Mouse (Mus musculus) myocyte (in vitro differentiated cells): Measurements from ENCODE around the gene Lgmn. TPM values are rescaled to one million over a fixed set of nuclear protein-coding genes. Genes with fewer than 3 reads are reported as not detected.
A peak's percentile ranks its signal among the peaks of the same experiment; 100 is the strongest.

ENCODE experiments used
- H3K27me3 ChIP-seq: one replicate; pipeline ENCODE4 v1.6.1; 2011; ENCODE audit not compliant: control insufficient read depth, insufficient read depth, insufficient read length
- H3K36me3 ChIP-seq: one replicate; pipeline ENCODE4 v1.6.1; 2011; ENCODE audit not compliant: control insufficient read depth, insufficient read depth
- H3K4me2 ChIP-seq: one replicate; pipeline ENCODE4 v1.6.1; 2011; ENCODE audit warnings: low read depth, control low read depth
- H3K4me3 ChIP-seq: one replicate; pipeline ENCODE4 v1.5.1; 2011; ENCODE audit warnings: mild to moderate bottlenecking, control low read depth, moderate library complexity
- H3K79me2 ChIP-seq: one replicate; pipeline ENCODE4 v1.6.1; 2011; ENCODE audit not compliant: control insufficient read depth, insufficient read depth
- H3ac ChIP-seq: one replicate; pipeline ENCODE4 v1.6.1; 2011; ENCODE audit not compliant: control insufficient read depth, insufficient read length
- CEBPB ChIP-seq: IDR thresholded peaks from 2 replicates; pipeline ENCODE4 v1.6.1; 2011; ENCODE audit warnings: mild to moderate bottlenecking, moderate library complexity; ENCODE audit not compliant: poor library complexity, insufficient read depth, severe bottlenecking
- E2F4 ChIP-seq: IDR thresholded peaks from one replicate; pipeline ENCODE4 v1.6.1; 2011; ENCODE audit warnings: mild to moderate bottlenecking, control low read depth, moderate library complexity; ENCODE audit not compliant: insufficient read depth
- MAX ChIP-seq: IDR thresholded peaks from one replicate; pipeline ENCODE4 v1.6.1; 2011; ENCODE audit warnings: low read depth, mild to moderate bottlenecking, control low read depth
- MYOD1 ChIP-seq, 3 experiments: IDR thresholded peaks; one replicate each; pipeline ENCODE4 v1.6.1; 2011; ENCODE audit warnings: control low read depth in 2 of 3, low read depth in 2 of 3, mild to moderate bottlenecking in 2 of 3, moderate library complexity in 1 of 3; ENCODE audit not compliant: insufficient read length in 2 of 3, control insufficient read depth in 1 of 3
- MYOG ChIP-seq, 3 experiments: IDR thresholded peaks; one replicate each; pipeline ENCODE4 v1.6.1; 2011; ENCODE audit warnings: control low read depth in 2 of 3, low read depth in 2 of 3, mild to moderate bottlenecking in 2 of 3; ENCODE audit not compliant: insufficient read length in 2 of 3, control insufficient read depth in 1 of 3, insufficient read depth in 1 of 3
- POLR2A ChIP-seq: IDR thresholded peaks from one replicate; pipeline ENCODE4 v1.6.1; 2011; ENCODE audit warnings: low read depth, mild to moderate bottlenecking, control low read depth, moderate library complexity; ENCODE audit not compliant: insufficient read length
- POLR2AphosphoS2 ChIP-seq: IDR thresholded peaks from one replicate; pipeline ENCODE4 v1.6.1; 2011; ENCODE audit warnings: low read depth, control low read depth; ENCODE audit not compliant: insufficient read length
- REST ChIP-seq: IDR thresholded peaks from one replicate; pipeline ENCODE4 v1.6.1; 2011; ENCODE audit warnings: mild to moderate bottlenecking, control low read depth, moderate library complexity; ENCODE audit not compliant: insufficient read depth, insufficient read length
- SRF ChIP-seq: IDR thresholded peaks from one replicate; pipeline ENCODE4 v1.6.1; 2011; ENCODE audit warnings: low read depth; ENCODE audit not compliant: control insufficient read depth, insufficient read length
- TCF12 ChIP-seq: IDR thresholded peaks from one replicate; pipeline ENCODE4 v1.6.1; 2011; ENCODE audit warnings: mild to moderate bottlenecking, control low read depth; ENCODE audit not compliant: poor library complexity, insufficient read depth, severe bottlenecking
- TCF3 ChIP-seq: IDR thresholded peaks from one replicate; pipeline ENCODE4 v1.6.1; 2011; ENCODE audit warnings: low read depth, control low read depth; ENCODE audit not compliant: insufficient read length
- USF1 ChIP-seq: IDR thresholded peaks from one replicate; pipeline ENCODE4 v1.6.1; 2011; ENCODE audit warnings: low read depth, mild to moderate bottlenecking, control low read depth, moderate library complexity
- polyA plus RNA-seq: library from polyadenylated mRNA; unstranded; fragments of >200 nt; fragmentation: generic; extraction: Trizol; gene quantifications from one replicate; pipeline ENCODE4 v1.2.1, GENCODE M21; 2012; ENCODE audit warnings: missing spikeins

Lgmn gene
- polyA plus RNA-seq, 1 experiment: 93.7 TPM

- Histone ChIP-seq H3ac (no peak overlapping the region), H3K4me3 (no peak overlapping the region), H3K27me3 (no peaks in the 10 kb centered on the region), H3K36me3 (no peaks in the 10 kb centered on the region), H3K79me2 (no peaks in the 10 kb centered on the region), H3K4me2 (no peak overlapping the region)
- TF ChIP-seq POLR2A (no peak), TCF3 (no peak), POLR2AphosphoS2 (no peak), SRF (no peak), MAX (no peak), E2F4 (no peak), USF1 (no peak), MYOD1 (IDR thresholded peaks at IDR 0.05; ENCODE audit: control insufficient read depth in 1 of 3, insufficient read length in 2 of 3, low read depth in 2 of 3) (no peak), MYOG (IDR thresholded peaks at IDR 0.05; ENCODE audit: control insufficient read depth in 1 of 3, insufficient read depth in 1 of 3, insufficient read length in 2 of 3, low read depth in 2 of 3) (no peak), REST (no peak), TCF12 (no peak)
Observed at GRCm38 (mm10) chr12:102460014-102460413, 20.4 kb upstream of the Lgmn start.

DNA sequence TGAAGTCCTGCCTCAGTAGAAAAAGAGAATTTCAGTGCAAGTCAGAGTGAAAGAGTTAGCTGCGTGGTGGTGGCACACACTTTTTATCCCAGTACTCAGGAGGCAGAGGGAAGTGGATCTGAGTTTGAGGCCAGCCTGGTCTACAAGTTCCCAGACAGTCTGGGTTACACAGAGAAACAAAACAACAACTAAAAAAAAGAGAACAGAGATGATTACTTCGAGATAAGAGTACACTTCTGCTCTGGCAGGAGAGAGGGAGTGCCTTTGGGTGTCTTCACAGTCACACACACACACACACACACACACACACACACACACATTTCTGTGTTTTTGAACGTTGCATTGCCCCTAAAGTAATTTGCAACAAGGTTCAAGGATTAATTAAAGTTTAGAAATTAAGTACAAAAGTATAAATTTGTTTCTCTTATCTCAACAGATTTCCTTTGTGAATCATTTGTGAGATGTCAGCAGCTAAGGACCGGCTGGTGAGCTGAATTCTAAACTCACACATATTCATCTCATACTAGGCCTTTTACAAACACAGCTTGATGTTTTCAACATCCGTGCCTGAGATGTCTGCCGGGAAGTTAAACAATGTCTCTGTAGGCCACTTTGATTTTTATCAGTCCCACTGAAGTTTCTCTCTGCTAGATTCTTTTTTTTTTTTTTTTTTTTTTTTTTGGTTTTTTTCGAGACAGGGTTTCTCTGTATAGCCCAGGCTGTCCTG, 17.0 kb upstream of the Lgmn start:
- Histone ChIP-seq H3K36me3 (no peaks in the 10 kb centered on the region), H3K27me3 (no peaks in the 10 kb centered on the region), H3K79me2 (no peaks in the 10 kb centered on the region), H3ac (no peak overlapping the region), H3K4me3 (no peak overlapping the region), H3K4me2 (no peak overlapping the region)
- TF ChIP-seq SRF (no peak), TCF3 (no peak), TCF12 (no peak), E2F4 (no peak), USF1 (no peak), REST (no peak), MAX (no peak), CEBPB (no peak), MYOD1 (IDR thresholded peaks at IDR 0.05; ENCODE audit: control insufficient read depth in 1 of 3, insufficient read length in 2 of 3, low read depth in 2 of 3) (no peak), MYOG (IDR thresholded peaks at IDR 0.05; ENCODE audit: control insufficient read depth in 1 of 3, insufficient read depth in 1 of 3, insufficient read length in 2 of 3, low read depth in 2 of 3) (no peak), POLR2A (no peak)

- Histone ChIP-seq H3K4me2 (peak overlapping the region; percentile 18), H3K4me3 (no peak overlapping the region), H3K36me3 (no peaks in the 10 kb centered on the region), H3K27me3 (no peaks in the 10 kb centered on the region), H3ac (no peak overlapping the region), H3K79me2 (no peaks in the 10 kb centered on the region)
- TF ChIP-seq REST (no peak), CEBPB (peak; percentile 43; the same call in 1 of the 2 replicates), MYOD1 (IDR thresholded peaks at IDR 0.05; ENCODE audit: control insufficient read depth in 1 of 3, insufficient read length in 2 of 3, low read depth in 2 of 3) (peak in 1 of 3 experiments; percentile 42)
Observed at GRCm38 (mm10) chr12:102453581-102453980, 14.0 kb upstream of the Lgmn start.

- Histone ChIP-seq H3K36me3 (no peaks in the 10 kb centered on the region), H3K79me2 (no peaks in the 10 kb centered on the region), H3ac (no peak overlapping the region), H3K4me2 (no peak overlapping the region), H3K4me3 (no peak overlapping the region), H3K27me3 (no peaks in the 10 kb centered on the region)
- TF ChIP-seq TCF3: no peak
- no peak for TF ChIP-seq E2F4
- no peak for TF ChIP-seq USF1
- no peak for TF ChIP-seq MYOG (IDR thresholded peaks at IDR 0.05; ENCODE audit: control insufficient read depth in 1 of 3, insufficient read depth in 1 of 3, insufficient read length in 2 of 3, low read depth in 2 of 3)
- TF ChIP-seq TCF12: no peak
- TF ChIP-seq POLR2AphosphoS2: no peak
- TF ChIP-seq SRF: no peak
- no peak for TF ChIP-seq CEBPB
Observed at GRCm38 (mm10) chr12:102451126-102451851, 11.7 kb upstream of the Lgmn start.

- Histone ChIP-seq H3K36me3 (no peaks in the 10 kb centered on the region), H3K4me3 (no peak overlapping the region)
Observed at GRCm38 (mm10) chr12:102450437-102450836, 10.8 kb upstream of the Lgmn start.

More at GRCm38 (mm10) chr12:102450437-102450836, 10.8 kb upstream of the Lgmn start:
- Histone ChIP-seq H3K79me2 (no peaks in the 10 kb centered on the region), H3ac (no peak overlapping the region), H3K4me2 (no peak overlapping the region), H3K27me3 (no peaks in the 10 kb centered on the region)
- no peak for TF ChIP-seq CEBPB
- no peak for TF ChIP-seq TCF12
- no peak for TF ChIP-seq REST
- TF ChIP-seq TCF3: no peak
